In the genomic region with DNA sequence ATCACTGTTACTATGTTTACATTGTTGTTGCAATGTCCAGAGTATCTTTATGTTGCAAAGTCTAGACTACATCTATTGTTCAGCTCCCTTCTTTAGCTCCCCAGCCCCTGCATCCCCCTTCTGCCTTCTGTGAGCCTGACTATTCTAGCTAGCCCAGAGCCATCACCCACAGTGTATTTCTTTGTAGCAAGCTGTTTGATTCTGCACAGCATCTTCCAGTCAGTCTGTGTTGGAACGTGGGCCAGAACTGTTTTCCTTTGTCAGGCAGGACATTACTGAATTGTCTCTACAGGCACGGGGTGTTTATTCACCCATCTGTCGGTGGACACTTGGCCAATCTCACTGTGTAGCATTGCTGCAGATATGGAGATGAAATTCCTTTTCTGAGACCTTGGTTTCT, we compare ENCODE assay signal across 24 mouse cellular contexts.
DNase-seq lines count a peak whose midpoint lies in the region; ATAC-seq and TF ChIP-seq lines count a peak whose summit lies in the region.
"Had no signal": no experiment of that assay in that cellular context is flagged by ENCODE, and none has a peak within 500 bp of the region (broad histone marks: within the 10 kb centered on the region; RNA-seq: fewer than 3 reads in every experiment).

No protein-coding gene starts in this region.

- no peak for TF ChIP-seq CTCF in hindbrain, postnatal 0 days (IDR thresholded peaks at IDR 0.05; ENCODE audit: low read depth)

- 35% methylated on average over 3 of the region's 3 CpGs for WGBS in hindbrain, postnatal 0 days
- WGBS in hindbrain, embryonic 10.5 days = 66% methylated on average over 3 of the region's 3 CpGs

- no peaks in the 10 kb centered on the region for H3K36me3 ChIP-seq in hindbrain, postnatal 0 days (ENCODE audit: insufficient read depth, low read length)
- no peaks in the 10 kb centered on the region for H3K36me3 ChIP-seq in hindbrain, embryonic 10.5 days
- H3K36me3 ChIP-seq: forebrain, embryonic 15.5 days; heart, embryonic 10.5 days; hindbrain, embryonic 12.5 days; intestine, embryonic 15.5 days; limb, embryonic 15.5 days; liver, embryonic 15.5 days; stomach, embryonic 15.5 days had no signal

- no peaks in the 10 kb centered on the region for H3K27me3 ChIP-seq in hindbrain, postnatal 0 days (ENCODE audit: insufficient read depth, low read length)
- peaks cover 9% of the 10 kb centered on the region for H3K27me3 ChIP-seq in hindbrain, embryonic 10.5 days (ENCODE audit: insufficient read depth, poor library complexity, severe bottlenecking)
- H3K27me3 ChIP-seq: CH12.LX; forebrain, embryonic 15.5 days; hindbrain, embryonic 12.5 days; intestine, embryonic 15.5 days; limb, embryonic 15.5 days; liver, embryonic 15.5 days; stomach, embryonic 15.5 days had no signal

- H3K9ac ChIP-seq in hindbrain, postnatal 0 days (replicated peaks; ENCODE audit: low read length) = no peak overlapping the region
- H3K9ac ChIP-seq: forebrain, embryonic 15.5 days; hindbrain, embryonic 12.5 days; intestine, embryonic 15.5 days; limb, embryonic 15.5 days; liver, embryonic 15.5 days; stomach, embryonic 15.5 days had no signal

- no peak overlapping the region for H3K4me3 ChIP-seq in hindbrain, postnatal 0 days (ENCODE audit: low read length)
- H3K4me3 ChIP-seq in hindbrain, embryonic 10.5 days = no peak overlapping the region
- H3K4me3 ChIP-seq: forebrain, embryonic 15.5 days; heart, embryonic 10.5 days; hindbrain, embryonic 12.5 days; intestine, embryonic 15.5 days; limb, embryonic 15.5 days; liver, embryonic 15.5 days; myocyte; stomach, embryonic 15.5 days had no signal

- H3K27ac ChIP-seq in hindbrain, postnatal 0 days = no peak overlapping the region
- H3K27ac ChIP-seq in hindbrain, embryonic 10.5 days = no peak overlapping the region
- H3K27ac ChIP-seq: forebrain, embryonic 15.5 days; heart, embryonic 10.5 days; hindbrain, embryonic 12.5 days; intestine, embryonic 15.5 days; limb, embryonic 15.5 days; liver, embryonic 15.5 days; macrophage; stomach, embryonic 15.5 days had no signal

- DNase-seq in cerebellum, adult 9-10 months = peak; percentile 23
- no peak for DNase-seq in cerebellum, adult 11 months
- DNase-seq in hindbrain, postnatal 0 days (ENCODE audit: low spot score) = peak; percentile 40
- no peak for DNase-seq in hindbrain, embryonic 10.5 days (ENCODE audit: low spot score)
- DNase-seq in right cerebral cortex, postnatal 10 days (ENCODE audit: low spot score in 2 of 2) = peak; percentile 32 to 55
- no peak for DNase-seq in right cerebral cortex, postnatal 4 days
- peak; percentile 15 to 20 for DNase-seq in layer of hippocampus, postnatal 36 days
- no peak for DNase-seq in spleen, postnatal 4 days (ENCODE audit: low spot score in 2 of 2)
- DNase-seq: adrenal gland, postnatal 14 days; heart, postnatal 10 days; kidney, adult 9 months; kidney, postnatal 36 days; right cerebral cortex, postnatal 14 days had no signal

- H3K9me3 ChIP-seq in hindbrain, postnatal 0 days (ENCODE audit: low read length) = no peaks in the 10 kb centered on the region
- H3K9me3 ChIP-seq in hindbrain, embryonic 10.5 days = no peaks in the 10 kb centered on the region
- H3K9me3 ChIP-seq: forebrain, embryonic 15.5 days; heart, embryonic 10.5 days; hindbrain, embryonic 12.5 days; intestine, embryonic 15.5 days; limb, embryonic 15.5 days; liver, embryonic 15.5 days; stomach, embryonic 15.5 days had no signal

- H3K4me2 ChIP-seq in hindbrain, postnatal 0 days (ENCODE audit: low read depth, low read length) = no peak overlapping the region
- H3K4me2 ChIP-seq: forebrain, embryonic 15.5 days; hindbrain, embryonic 12.5 days; intestine, embryonic 15.5 days; limb, embryonic 15.5 days; liver, embryonic 15.5 days; midbrain, embryonic 11.5 days; stomach, embryonic 15.5 days had no signal

- ATAC-seq in hindbrain, postnatal 0 days = 0 out of 2 replicates have a peak, but pooled peaks have one; percentile 49
- ATAC-seq: forebrain, embryonic 15.5 days; intestine, embryonic 15.5 days had no signal

- H3K4me1 ChIP-seq in hindbrain, postnatal 0 days (ENCODE audit: insufficient read depth, low read length) = no peaks in the 10 kb centered on the region
- peaks cover 20% of the 10 kb centered on the region for H3K4me1 ChIP-seq in hindbrain, embryonic 10.5 days (replicated peaks)
- H3K4me1 ChIP-seq: heart, embryonic 10.5 days; intestine, embryonic 15.5 days; limb, embryonic 15.5 days; liver, embryonic 15.5 days; stomach, embryonic 15.5 days had no signal

Comparison
In these comparisons a context has a peak if more than half of its experiments do, and no peak if none do; other contexts are left out.
1. DNase-seq: peak in cerebellum, adult 9-10 months (single experiment), hindbrain, postnatal 0 days (single experiment), right cerebral cortex, postnatal 10 days (2 of 2) and layer of hippocampus, postnatal 36 days (2 of 2); none in cerebellum, adult 11 months (single experiment), hindbrain, embryonic 10.5 days (single experiment), right cerebral cortex, postnatal 4 days (single experiment) and spleen, postnatal 4 days (0 of 2).